Mouse (Mus musculus): Measurements from ENCODE around the gene Fam173a.
"Not testable (repeated sequence)": the region's sequence is repeated elsewhere in the genome, so short reads cannot be mapped to it uniquely, and the experiment has no call there.

Gene Fam173a

DNA sequence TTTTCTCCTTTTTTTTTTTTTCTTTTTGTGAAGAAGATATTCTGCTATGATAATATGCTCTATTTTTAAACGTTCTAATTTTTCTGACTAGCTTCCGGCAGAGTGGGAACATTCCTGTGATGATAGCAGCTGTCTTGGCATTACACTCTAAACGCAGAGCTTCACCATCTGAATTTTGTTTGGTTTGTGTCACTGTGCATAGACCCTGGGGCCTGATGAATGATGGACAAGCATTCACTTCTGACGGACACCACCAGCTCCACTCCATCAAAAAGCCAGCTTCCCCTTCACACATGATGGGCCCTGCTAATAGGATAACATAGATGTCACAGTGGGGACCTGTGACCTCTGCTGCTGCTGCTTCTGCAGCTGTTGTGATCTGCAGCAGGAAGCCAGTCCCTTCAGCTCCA lies 31.1 kb downstream of the Fam173a start:
- no peak for DNase-seq (ENCODE audit: low spot score in 2 of 2)

DNA sequence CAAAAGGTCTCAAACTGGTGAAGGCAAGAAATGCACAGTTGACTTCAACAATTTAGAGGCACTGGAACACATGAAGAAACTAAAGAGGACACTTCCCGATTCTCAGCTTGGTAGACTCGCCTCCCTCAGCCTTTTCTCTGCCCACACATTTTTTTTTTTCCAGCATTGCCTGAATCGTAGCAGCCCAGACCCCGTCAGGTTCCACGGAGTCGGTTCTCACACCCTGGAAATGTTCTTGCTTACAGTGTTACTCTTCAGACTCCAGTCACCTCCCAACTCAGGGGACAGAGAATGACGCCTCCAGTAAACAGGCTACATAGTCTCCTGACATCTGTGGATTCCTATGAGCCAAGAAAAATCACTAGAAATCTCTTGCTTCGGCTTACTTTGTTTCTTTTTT lies 32.6 kb downstream of the Fam173a start:
- DNase-seq (ENCODE audit: low spot score in 2 of 2), result no peak

DNA sequence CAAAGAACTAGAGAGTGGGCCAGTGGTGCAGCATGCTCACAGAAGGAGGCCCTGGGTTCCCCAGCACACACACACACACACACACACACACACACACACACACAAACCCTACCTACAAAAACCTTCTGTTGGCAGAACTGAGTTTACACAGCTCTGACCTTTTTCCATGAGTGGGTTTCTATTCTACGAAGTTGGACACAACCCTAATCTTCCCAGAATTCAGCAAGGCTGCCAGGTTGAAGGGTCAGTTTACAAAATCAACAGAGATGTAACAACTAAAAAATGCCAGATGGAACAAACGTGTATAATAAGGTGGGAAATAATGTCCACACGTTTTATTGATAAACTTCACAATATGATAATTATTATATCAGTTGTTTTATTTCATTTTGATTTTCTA lies 35.0 kb downstream of the Fam173a start:
- no peak for DNase-seq (ENCODE audit: low spot score in 2 of 2)

DNA sequence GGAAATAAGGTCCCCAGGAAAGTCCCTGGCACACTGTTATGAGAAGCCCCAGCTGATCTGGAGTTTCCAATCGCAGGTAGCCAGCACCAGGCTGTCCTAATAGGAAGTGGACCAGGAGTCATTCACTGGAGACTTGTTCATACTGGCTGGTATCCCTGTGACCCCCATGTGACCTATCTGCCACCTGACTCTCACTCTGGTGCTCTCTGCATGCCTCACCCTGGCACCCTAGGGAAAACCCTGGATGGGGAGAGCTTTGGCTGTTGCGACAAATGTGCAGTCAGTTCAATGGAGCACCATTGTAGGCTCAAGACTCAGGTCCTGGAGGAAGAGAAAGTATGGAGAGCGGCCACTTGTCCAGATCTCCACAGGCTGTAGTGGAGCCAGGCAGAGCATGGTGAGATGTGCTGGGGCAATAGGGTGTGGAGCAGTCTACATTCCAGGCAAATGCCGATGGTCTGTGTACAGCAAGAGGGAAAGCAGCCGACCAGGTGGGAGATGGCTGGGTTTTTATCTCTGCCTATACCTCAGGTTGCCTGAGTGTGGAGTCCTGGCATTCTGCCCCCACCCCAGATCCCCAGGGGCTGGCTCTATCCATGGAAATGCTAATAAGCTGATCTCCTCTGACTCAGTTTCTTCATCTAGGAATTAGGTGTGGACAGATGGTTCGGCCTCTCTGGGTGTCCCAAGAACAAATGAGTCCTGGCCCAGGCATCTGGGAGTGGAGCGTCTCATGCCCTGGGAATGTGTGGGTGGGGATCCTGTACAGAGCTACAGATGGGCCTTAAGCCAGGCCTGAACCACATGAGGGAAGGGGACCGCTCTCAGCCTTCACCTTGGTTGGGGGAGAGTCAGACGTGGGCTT lies 36.1 kb downstream of the Fam173a start:
- no peak for DNase-seq (ENCODE audit: low spot score in 2 of 2)

DNA sequence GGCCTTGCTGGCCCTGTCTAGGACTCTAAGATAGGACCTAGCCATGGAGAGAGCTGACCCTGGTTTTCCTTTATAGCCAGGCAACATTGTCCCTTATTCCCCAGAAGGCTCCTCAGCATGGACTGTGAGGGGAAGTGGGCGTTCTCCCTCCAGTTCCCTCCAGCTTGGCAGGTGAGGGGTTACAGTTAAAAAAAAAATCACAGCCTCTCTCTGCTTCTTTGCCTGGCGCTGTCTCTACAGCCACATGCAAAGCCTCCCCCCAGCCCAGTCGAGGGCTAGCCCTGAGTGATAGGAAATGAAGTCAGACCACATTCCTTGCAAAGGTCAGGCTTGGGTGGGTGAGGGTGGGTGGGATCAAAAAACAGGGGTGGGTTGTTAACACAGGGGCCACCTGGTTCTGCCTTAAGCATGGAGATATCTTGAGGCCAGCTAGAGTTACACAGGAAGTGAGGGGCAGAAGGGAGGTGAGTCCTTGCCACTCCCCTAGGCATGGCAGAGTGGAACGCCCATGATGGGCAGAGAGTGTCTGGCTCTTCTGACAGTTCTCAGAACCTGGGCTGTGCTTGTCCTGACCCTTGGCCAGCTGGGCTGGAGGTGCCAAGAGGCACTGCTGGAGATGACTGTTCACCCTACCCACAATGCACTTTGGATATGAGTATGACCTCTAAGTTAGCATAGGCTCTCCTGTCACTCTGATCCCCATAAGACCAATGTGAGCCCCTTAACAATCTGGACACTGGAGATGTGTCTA lies 36.9 kb downstream of the Fam173a start:
- no peak for DNase-seq (ENCODE audit: low spot score in 2 of 2)

DNA sequence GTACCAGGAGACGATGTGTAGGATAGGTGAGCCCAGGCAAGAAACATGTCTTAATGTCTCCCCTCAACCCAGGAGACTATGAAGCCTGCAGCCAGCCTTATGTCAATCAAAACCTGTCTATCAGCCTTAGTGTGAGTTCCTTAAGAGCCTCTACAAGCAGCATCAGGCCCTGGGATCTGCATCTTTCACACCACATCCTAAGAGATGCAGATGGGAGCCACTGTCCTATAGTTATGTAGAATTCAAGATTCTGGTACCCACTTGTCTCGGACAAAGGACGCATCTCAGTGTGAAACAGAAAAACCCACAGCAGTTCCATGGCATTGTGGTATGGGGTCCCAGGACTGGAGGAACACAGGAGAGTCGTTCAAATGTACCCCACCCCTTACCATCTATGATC lies 37.6 kb downstream of the Fam173a start:
- no peak for DNase-seq (ENCODE audit: low spot score in 2 of 2)

DNA sequence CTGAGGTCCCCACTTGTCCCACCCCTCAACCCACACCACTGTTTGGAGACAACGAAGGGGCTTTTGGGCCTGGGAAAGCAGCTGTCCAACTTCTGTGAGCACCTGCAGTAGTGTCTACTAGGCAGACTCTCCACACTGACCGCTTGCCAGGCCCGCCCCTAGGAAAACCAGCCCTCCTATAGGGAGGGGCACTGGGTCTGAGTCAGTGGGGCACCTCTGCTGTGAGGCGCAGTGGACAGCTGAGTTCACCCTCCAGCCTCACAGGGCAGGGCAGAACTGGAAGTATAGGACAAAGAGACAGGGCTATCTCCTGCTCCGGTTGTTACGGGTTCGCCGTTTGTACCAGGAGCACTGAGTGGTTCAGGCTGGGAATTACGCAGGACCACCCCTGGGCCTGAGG lies 38.5 kb downstream of the Fam173a start, which contains the start of gene Msln:
TSS of gene Msln (minus strand) at position 138 of the 400 bp plus-strand sequence.
- DNase-seq (ENCODE audit: low spot score in 2 of 2), result no peak

DNA sequence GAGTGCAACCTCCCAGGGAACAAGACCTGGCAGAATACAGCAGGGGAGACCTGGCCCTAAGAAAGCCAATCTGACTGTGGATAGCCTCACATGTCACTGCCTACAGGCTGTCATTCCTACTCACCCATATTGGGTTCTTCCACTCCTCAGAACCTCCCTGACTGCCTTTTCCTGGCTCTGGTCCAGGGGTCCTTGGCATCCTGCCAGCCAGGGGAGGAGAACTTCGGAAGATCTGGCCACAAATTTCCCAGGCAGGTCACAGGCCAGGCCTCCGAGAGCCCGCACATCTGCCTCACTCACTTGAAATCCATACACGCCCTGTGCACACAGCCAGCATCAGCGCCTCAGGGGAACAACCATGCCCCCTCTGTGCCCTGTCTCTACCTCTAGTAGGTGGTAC lies 41.3 kb downstream of the Fam173a start:
- peak in 1 of 2 experiments; percentile 44 for DNase-seq (ENCODE audit: low spot score in 2 of 2)

DNA sequence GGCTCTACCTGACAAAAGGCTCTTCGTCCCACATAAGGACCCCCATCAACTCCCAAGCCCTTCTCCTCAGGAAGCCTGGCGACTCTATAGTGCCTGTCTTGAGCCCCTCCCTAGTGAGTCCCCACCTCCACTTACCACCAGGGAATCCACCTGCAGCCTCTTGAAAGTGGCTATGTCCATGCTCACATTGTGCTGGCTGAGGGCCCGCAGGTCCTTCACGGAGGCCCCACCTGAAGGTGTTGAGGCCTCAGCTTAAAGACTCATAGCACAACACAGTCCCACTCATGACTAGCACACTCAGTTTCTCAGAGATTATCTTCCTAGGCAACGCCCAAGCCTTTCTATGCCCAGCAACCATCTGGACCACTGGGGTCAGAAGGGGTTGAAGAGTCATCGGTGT lies 43.4 kb downstream of the Fam173a start:
- no peak for DNase-seq (ENCODE audit: low spot score in 2 of 2)

DNA sequence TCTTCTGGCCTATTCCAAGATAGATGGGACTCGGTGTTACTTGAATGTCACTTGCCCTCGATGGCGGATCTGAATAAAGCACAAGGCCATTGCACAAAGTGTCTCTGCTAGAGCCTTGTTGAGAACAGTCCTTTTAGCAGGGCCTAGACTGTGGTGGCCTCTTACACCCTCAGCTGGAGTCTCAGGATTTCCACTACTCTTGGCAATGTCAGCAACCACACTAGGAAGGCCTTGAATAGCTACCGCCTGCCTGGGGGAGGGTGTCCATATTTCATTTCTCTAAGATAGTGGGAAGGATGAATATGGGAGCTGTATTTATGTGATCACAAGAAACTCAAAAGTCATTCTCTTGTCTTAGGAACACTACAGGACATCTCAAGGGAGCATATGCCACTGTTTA lies 44.5 kb downstream of the Fam173a start:
- DNase-seq (ENCODE audit: low spot score in 2 of 2), result no peak

DNA sequence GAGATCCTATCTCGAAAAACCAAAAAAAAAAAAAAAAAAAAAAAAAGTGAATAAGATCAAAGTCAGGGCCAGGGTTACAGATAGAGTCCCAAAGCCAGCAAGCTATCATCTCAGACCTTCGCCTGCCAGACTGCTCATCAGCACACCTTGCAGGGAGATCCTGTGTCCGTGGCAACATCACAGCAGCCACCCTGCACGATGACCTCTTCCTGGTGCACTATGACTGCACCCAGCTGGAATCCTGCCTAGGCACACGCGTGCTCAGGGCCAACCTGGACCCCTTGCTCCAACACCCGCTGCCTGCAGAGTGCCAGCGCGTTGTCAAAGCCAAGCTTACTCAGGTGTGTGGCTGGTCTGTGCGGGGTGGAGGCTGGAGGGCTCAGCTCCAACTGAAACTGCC lies 48.4 kb downstream of the Fam173a start:
- DNase-seq (ENCODE audit: low spot score in 2 of 2), result no peak

DNA sequence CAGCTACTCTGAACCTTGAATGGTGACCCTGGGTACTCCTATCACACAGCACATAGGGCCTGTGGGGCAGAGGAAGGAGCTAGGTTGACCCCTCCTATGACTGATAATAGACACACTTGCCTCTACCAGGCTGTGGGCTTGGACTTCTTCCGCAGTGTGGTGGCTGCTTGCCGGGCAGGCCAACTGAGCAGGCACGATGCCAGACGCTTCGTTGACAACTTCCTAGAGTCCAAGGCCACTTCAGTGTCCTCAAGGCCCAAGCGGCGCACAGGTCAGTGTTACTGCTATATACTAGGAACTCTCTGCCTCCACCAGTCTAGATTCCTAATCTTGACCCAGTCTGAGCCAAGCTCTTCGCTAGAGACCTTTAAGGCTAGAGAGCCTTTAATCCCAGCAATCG lies 48.9 kb downstream of the Fam173a start:
- DNase-seq (ENCODE audit: low spot score in 2 of 2), result no peak

DNA sequence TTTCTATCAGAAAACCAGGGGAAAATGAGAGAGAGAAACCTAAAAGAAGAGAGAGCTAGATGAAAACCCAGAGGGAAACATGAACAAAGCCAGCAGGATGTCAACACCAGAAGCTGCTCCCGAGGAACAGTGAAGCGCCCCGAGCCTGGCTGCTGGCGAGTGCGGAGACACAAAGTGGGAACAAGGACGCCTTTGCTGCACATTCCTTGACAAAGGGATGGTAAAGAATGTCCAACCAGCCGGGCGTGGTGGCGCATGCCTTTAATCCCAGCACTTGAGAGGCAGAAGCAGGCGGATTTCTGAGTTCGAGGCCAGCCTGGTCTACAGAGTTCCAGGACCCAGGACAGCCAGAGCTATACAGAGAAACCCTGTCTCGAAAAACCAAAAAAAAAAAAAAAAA lies 51.2 kb downstream of the Fam173a start:
- not testable (repeated sequence) for DNase-seq (ENCODE audit: low spot score in 2 of 2)
